Mouse (Mus musculus) neural tube, embryonic 11.5 days (tissue): Measurements from ENCODE around the gene Ptf1a. TPM values are rescaled to one million over a fixed set of nuclear protein-coding genes. Genes with fewer than 3 reads are reported as not detected.

ENCODE experiments used
- ATAC-seq: fragments of 200-750 bp; cut with Nextera tagmentation; 2 replicates; pipeline ENCODE4 v1.8.0; 2017; ENCODE audit warnings: moderate number of reproducible peaks, mild to moderate bottlenecking, moderate TSS enrichment, moderate library complexity; ENCODE audit not compliant: insufficient read depth, low FRiP score, low TSS enrichment
- DNase-seq: peaks from one replicate; pipeline ENCODE4 v3.0.0-alpha.2; 2015; ENCODE audit warnings: low spot score
- H3K27ac ChIP-seq: fragments of 300-500 bp; sonication (generic); 2 replicates; pipeline ENCODE4 v1.5.1; 2014; ENCODE audit warnings: low read depth, mild to moderate bottlenecking, low read length
- H3K27me3 ChIP-seq: fragments of 300-500 bp; sonication (generic); 2 replicates; pipeline ENCODE4 v1.6.1; 2014; ENCODE audit warnings: mild to moderate bottlenecking, low read length, mixed read lengths; ENCODE audit not compliant: control insufficient read depth, insufficient read depth
- H3K36me3 ChIP-seq: fragments of 300-500 bp; sonication (generic); 2 replicates; pipeline ENCODE4 v1.6.1; 2014; ENCODE audit warnings: mild to moderate bottlenecking, low read length, moderate library complexity, mixed read lengths; ENCODE audit not compliant: control insufficient read depth, insufficient read depth
- H3K4me1 ChIP-seq: fragments of 300-500 bp; sonication (generic); 2 replicates; pipeline ENCODE4 v1.6.1; 2014; ENCODE audit warnings: low read length, mixed read lengths; ENCODE audit not compliant: control insufficient read depth, insufficient read depth
- H3K4me2 ChIP-seq: fragments of 300-500 bp; sonication (generic); 2 replicates; pipeline ENCODE4 v1.6.1; 2014; ENCODE audit warnings: low read depth, mild to moderate bottlenecking, moderate library complexity
- H3K4me3 ChIP-seq: fragments of 300-500 bp; sonication (generic); 2 replicates; pipeline ENCODE4 v1.5.1; 2014; ENCODE audit warnings: low read depth, low read length
- H3K9ac ChIP-seq: fragments of 300-500 bp; sonication (generic); 2 replicates; pipeline ENCODE4 v1.6.1; 2014; ENCODE audit warnings: mild to moderate bottlenecking, low read length
- H3K9me3 ChIP-seq: fragments of 300-500 bp; sonication (generic); 2 replicates; pipeline ENCODE4 v1.6.1; 2016; ENCODE audit warnings: low read length; ENCODE audit not compliant: control insufficient read depth
- WGBS: fragments of 180-500 bp; shearing (Covaris S2); extraction: QIAGEN DNeasy Blood & Tissue Kit; methylation state at CpG from one replicate; pipeline ENCODE4 v1.1.7; 2014; 5-methylcytosine and 5-hydroxymethylcytosine counted together
- polyA plus RNA-seq: library from polyadenylated mRNA; unstranded; fragments of >200 nt; fragmentation: Nextera tagmentation; extraction: Ambion mirVana; gene quantifications from 2 replicates; pipeline ENCODE4 v1.2.1, GENCODE M21; 2014

The Ptf1a gene
- polyA plus RNA-seq, 1 experiment from 2014 or later = 13.6 TPM

GRCm38 (mm10) chr2:19490262-19490661 is 44.8 kb downstream of the Ptf1a start:
- Histone ChIP-seq H3K27ac (no peak overlapping the region), H3K4me3 (no peak overlapping the region), H3K4me1 (no peaks in the 10 kb centered on the region), H3K9me3 (no peaks in the 10 kb centered on the region), H3K9ac (no peak overlapping the region), H3K4me2 (no peak overlapping the region), H3K36me3 (no peaks in the 10 kb centered on the region), H3K27me3 (no peaks in the 10 kb centered on the region)
- 82% methylated on average over 3 of the region's 3 CpGs for WGBS
- ATAC-seq (no peak), DNase-seq (no peak)

Other genes with a start within 250 kb of the Ptf1a start
- gene Armc3, start 246.4 kb upstream of the Ptf1a start, polyA plus RNA-seq = 0.14 and 0.45 TPM in 2 replicates
- gene Msrb2, start 74.2 kb upstream of the Ptf1a start, polyA plus RNA-seq = 13.3 and 14.6 TPM in 2 replicates
- gene 4921504E06Rik, start 108.3 kb downstream of the Ptf1a start, polyA plus RNA-seq = not detected in 2 replicates
- gene Otud1, start 212.1 kb downstream of the Ptf1a start, polyA plus RNA-seq = 1.0 and 1.3 TPM in 2 replicates